Mouse (Mus musculus) olfactory bulb, adult 2 months (tissue): ENCODE data around the gene Eva1b. TPM values are rescaled to one million over a fixed set of nuclear protein-coding genes. Genes with fewer than 3 reads are reported as not detected.
A peak's percentile ranks its signal among the peaks of the same experiment; 100 is the strongest.

Source experiments
- H3K27ac ChIP-seq: fragments of 200-500 bp; 2 replicates; pipeline ENCODE4 v1.5.1; 2012; ENCODE audit warnings: low read depth, low read length; ENCODE audit not compliant: insufficient read depth
- H3K4me1 ChIP-seq: fragments of 200-500 bp; 2 replicates; pipeline ENCODE4 v1.6.1; 2012; ENCODE audit warnings: low read length; ENCODE audit not compliant: control insufficient read depth, insufficient read depth
- H3K4me3 ChIP-seq: fragments of 200-500 bp; 2 replicates; pipeline ENCODE4 v1.5.1; 2012; ENCODE audit warnings: mild to moderate bottlenecking, low read depth, low read length, moderate library complexity; ENCODE audit not compliant: insufficient read depth
- CTCF ChIP-seq: fragments of 200-500 bp; IDR thresholded peaks from 2 replicates; pipeline ENCODE4 v1.5.1; 2012; ENCODE audit warnings: low read depth, mild to moderate bottlenecking, low read length, moderate library complexity; ENCODE audit not compliant: insufficient read depth
- POLR2A ChIP-seq: fragments of 200-500 bp; IDR thresholded peaks from 2 replicates; pipeline ENCODE4 v1.6.1; 2012; ENCODE audit warnings: mild to moderate bottlenecking, low read depth, low read length, moderate library complexity; ENCODE audit not compliant: insufficient read depth
- WGBS: fragments of 180-500 bp; shearing (Covaris S2); methylation state at CpG from one replicate; pipeline ENCODE4 v1.1.7; 2018; 5-methylcytosine and 5-hydroxymethylcytosine counted together
- polyA plus RNA-seq: library from polyadenylated mRNA; stranded (reverse); fragments of >200 nt; gene quantifications from 2 replicates; pipeline ENCODE4 v1.2.4, GENCODE M21; 2012; ENCODE audit warnings: low replicate concordance; ENCODE audit not compliant: missing spikeins, insufficient read depth, insufficient read length

Eva1b gene
- polyA plus RNA-seq, 1 experiment, result not detected

GRCm38 (mm10) chr4:126108061-126108740, 39.3 kb upstream of the Eva1b start:
- H3K4me1 ChIP-seq, result peaks cover 40% of the 10 kb centered on the region
- 38% methylated on average over 8 of the region's 8 CpGs for WGBS
- H3K27ac ChIP-seq, result peak overlapping the region; percentile 62; the same call in 1 of the 2 replicates
- no peak overlapping the region for H3K4me3 ChIP-seq
- TF ChIP-seq CTCF, result no peak
- no peak for TF ChIP-seq POLR2A

- H3K27ac ChIP-seq, result peak overlapping the region; percentile 95
- TF ChIP-seq POLR2A (no peak), CTCF (no peak)
- 35% methylated on average over 10 of the region's 10 CpGs for WGBS
- H3K4me3 ChIP-seq, result no peak overlapping the region
- peaks cover 43% of the 10 kb centered on the region for H3K4me1 ChIP-seq
Observed at GRCm38 (mm10) chr4:126109613-126110373, 37.8 kb upstream of the Eva1b start.

- peaks cover 46% of the 10 kb centered on the region for H3K4me1 ChIP-seq
- TF ChIP-seq CTCF, result peak; percentile 9; the same call in 1 of the 2 replicates
- TF ChIP-seq POLR2A, result 0 out of 2 replicates have a peak, but pooled peaks have one; percentile 19
- no peak overlapping the region for H3K4me3 ChIP-seq
- H3K27ac ChIP-seq, result peak overlapping the region; percentile 95
- WGBS, result 2% methylated on average over 12 of the region's 12 CpGs
Observed at GRCm38 (mm10) chr4:126110374-126111152, 37.0 kb upstream of the Eva1b start.

GRCm38 (mm10) chr4:126111153-126111549, 36.4 kb upstream of the Eva1b start:
- H3K4me1 ChIP-seq, result peaks cover 50% of the 10 kb centered on the region
- peak overlapping the region; percentile 95 for H3K27ac ChIP-seq
- H3K4me3 ChIP-seq, result no peak overlapping the region
- 18% methylated on average over 7 of the region's 7 CpGs for WGBS
- TF ChIP-seq POLR2A (no peak), CTCF (no peak)

GRCm38 (mm10) chr4:126113243-126113642, 34.3 kb upstream of the Eva1b start:
- H3K4me3 ChIP-seq, result no peak overlapping the region
- H3K4me1 ChIP-seq, result peaks cover 46% of the 10 kb centered on the region
- 27% methylated on average over 4 of the region's 4 CpGs for WGBS
- TF ChIP-seq CTCF, result no peak
- TF ChIP-seq POLR2A, result no peak
- H3K27ac ChIP-seq, result no peak overlapping the region

GRCm38 (mm10) chr4:126113943-126114342, 33.6 kb upstream of the Eva1b start:
- TF ChIP-seq POLR2A (no peak), CTCF (peak; percentile 29; the same call in 1 of the 2 replicates)
- Histone ChIP-seq H3K4me1 (peaks cover 48% of the 10 kb centered on the region), H3K4me3 (no peak overlapping the region), H3K27ac (0 out of 2 replicates have a peak overlapping the region, but pooled peaks have one; percentile 16)
- 19% methylated on average over 6 of the region's 6 CpGs for WGBS

- 88% methylated on average over 9 of the region's 9 CpGs for WGBS
- no peak for TF ChIP-seq POLR2A
- TF ChIP-seq CTCF, result no peak
- peaks cover 39% of the 10 kb centered on the region for H3K4me1 ChIP-seq
- H3K27ac ChIP-seq, result no peak overlapping the region
- no peak overlapping the region for H3K4me3 ChIP-seq
Observed at GRCm38 (mm10) chr4:126115411-126115810, 32.1 kb upstream of the Eva1b start.

- H3K4me3 ChIP-seq, result no peak overlapping the region
- H3K27ac ChIP-seq, result no peak overlapping the region
- WGBS, result 67% methylated on average over 6 of the region's 6 CpGs
- H3K4me1 ChIP-seq, result peaks cover 35% of the 10 kb centered on the region
- no peak for TF ChIP-seq CTCF
- TF ChIP-seq POLR2A, result no peak
Observed at GRCm38 (mm10) chr4:126115871-126116521, 31.5 kb upstream of the Eva1b start.

- WGBS, result 78% methylated on average over 8 of the region's 8 CpGs
- Histone ChIP-seq H3K4me1 (peaks cover 32% of the 10 kb centered on the region), H3K27ac (no peak overlapping the region), H3K4me3 (no peak overlapping the region)
- TF ChIP-seq POLR2A (no peak), CTCF (no peak)
Observed at GRCm38 (mm10) chr4:126117116-126117515, 30.4 kb upstream of the Eva1b start.
